Mouse (Mus musculus) central nervous system, embryonic 18 days (tissue): Measurements from ENCODE around the gene Adam23. TPM values are rescaled to one million over a fixed set of nuclear protein-coding genes. Genes with fewer than 3 reads are reported as not detected.

Source experiments
- polyA plus RNA-seq: library from polyadenylated mRNA; depleted of rRNA; stranded (reverse); fragments of >200 nt; gene quantifications from 2 replicates; pipeline ENCODE4 v1.2.3, GENCODE M21; 2012; rRNA removed

Adam23 gene
- 38.4 and 39.4 TPM in 2 replicates for polyA plus RNA-seq

GRCm38 (mm10) chr1:63445656-63446046 lies at the start of gene Adam23:
Adam23 (plus strand) TSS chr1:63445891.

GRCm38 (mm10) chr1:63615668-63616067 lies 170.0 kb downstream of the Adam23 start, which contains the start of gene Gm39653:
Gm39653 (plus strand) TSS chr1:63615968.

Other genes with a start within 250 kb of the Adam23 start
- 0.70 and 0.89 TPM in 2 replicates for gene Gpr1, start 231.3 kb upstream of the Adam23 start, polyA plus RNA-seq
- 11.5 and 12.8 TPM in 2 replicates for gene Zdbf2, start 172.6 kb upstream of the Adam23 start, polyA plus RNA-seq
- 0.05 TPM in 1 of 2 replicates, not detected in the other for gene Gm39653, start 170.1 kb downstream of the Adam23 start, polyA plus RNA-seq
- 0.04 and 0.15 TPM in 2 replicates for gene Dytn, start 241.0 kb downstream of the Adam23 start, polyA plus RNA-seq